Mouse (Mus musculus) spleen, postnatal 36 days (tissue): ENCODE measurements around the gene Enah.

Source experiments
- DNase-seq, 2 experiments: peaks; one replicate each; pipeline ENCODE4 v3.0.0; 2022; ENCODE audit warnings: low spot score in 2 of 2, mixed read lengths in 1 of 2

Gene Enah

GRCm38 (mm10) chr1:182019926-182020801 is at the start of gene Enah:
Gene Enah (minus strand): TSS chr1:182019990.
- no peak for DNase-seq

- no peak for DNase-seq
Measured at GRCm38 (mm10) chr1:182068136-182068535, 48.3 kb upstream of the Enah start.

DNA sequence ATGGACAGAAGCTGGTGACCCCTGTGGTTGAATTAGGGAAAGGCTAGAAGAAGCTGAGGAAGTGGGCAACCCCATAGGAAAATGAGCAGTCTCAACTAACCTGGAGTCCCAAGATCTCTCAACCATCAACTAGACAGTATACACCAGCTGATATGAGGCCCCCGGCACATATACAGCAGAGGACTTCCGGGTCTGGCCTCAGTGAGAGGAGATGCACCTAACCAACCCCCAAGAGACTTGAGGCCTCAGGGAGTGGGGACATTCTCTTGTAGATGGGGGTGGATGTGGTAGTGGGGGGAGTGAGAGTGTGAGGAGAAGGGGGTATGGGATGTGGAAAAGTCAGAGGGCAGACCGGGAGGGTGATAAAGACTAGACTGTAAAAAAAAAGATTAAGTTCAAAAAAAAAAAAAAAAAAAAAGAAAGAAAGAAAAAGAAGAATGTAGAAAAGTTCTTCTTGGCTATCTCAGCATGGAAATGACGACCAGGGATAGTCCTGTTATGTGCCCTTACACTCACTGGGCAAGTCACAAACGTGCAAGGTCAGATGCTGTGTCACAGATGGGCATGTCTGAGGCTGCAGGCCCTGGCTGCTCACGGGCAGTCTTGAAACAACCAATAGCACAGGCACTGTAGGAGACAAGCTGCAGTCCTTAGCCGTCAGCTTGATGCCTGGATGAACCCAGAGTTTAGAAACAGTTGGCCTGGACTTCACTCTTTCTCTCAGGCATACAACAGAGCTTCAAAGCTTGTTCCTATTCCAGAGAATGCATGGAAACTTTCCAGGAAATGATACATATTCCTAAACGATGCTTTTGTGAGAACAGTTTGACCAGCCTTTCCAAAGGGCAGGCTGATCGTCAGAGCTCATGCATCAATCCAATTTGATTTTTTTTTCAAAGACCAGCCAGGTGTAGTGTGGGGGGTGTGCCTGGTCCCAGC is 47.0 kb upstream of the Enah start:
- no peak for DNase-seq

GRCm38 (mm10) chr1:182063716-182064115 is 43.9 kb upstream of the Enah start:
- no peak for DNase-seq

GRCm38 (mm10) chr1:182062801-182063200 is 43.0 kb upstream of the Enah start:
- no peak for DNase-seq

- no peak for DNase-seq
Measured at GRCm38 (mm10) chr1:182061203-182061602, 41.4 kb upstream of the Enah start.

DNA sequence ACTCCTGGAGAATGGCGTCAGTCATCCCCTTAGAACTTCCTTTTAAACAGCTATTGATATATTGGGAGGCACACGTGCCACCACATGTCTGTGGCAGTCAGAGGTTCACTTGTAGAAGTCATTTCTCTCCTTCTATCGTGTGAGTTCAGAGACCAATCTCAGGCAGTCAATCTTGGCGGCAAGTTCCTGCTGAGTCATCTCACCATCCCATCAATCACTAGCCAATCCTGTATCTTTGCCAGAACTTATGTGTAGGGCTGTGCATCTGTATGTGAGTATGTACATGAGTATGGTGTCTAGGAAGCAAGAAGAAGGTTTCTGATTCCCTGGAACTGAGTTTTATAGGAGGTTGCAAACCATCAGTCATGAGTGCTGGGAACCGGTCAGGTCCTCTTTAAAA is 40.0 kb upstream of the Enah start:
- DNase-seq, result no peak

DNA sequence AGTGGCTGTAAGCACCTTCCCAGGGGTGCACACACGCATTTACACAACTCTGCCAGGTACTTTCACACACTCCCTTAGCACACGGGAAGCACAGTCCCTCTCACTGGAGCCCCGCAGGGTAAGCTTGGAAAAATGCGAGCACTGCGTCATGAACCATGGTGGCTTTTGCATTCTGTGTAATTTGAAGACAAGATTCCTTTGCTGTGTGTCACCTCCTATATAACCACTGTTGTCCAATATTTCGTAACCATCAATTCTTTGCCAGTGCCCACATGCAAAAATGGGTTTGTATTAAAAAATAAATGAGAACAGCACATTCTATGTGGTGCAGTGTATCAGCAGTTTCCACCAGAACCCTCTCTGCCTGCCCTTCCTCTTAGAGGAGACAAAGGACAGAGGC is 38.2 kb upstream of the Enah start:
- DNase-seq, result no peak

DNA sequence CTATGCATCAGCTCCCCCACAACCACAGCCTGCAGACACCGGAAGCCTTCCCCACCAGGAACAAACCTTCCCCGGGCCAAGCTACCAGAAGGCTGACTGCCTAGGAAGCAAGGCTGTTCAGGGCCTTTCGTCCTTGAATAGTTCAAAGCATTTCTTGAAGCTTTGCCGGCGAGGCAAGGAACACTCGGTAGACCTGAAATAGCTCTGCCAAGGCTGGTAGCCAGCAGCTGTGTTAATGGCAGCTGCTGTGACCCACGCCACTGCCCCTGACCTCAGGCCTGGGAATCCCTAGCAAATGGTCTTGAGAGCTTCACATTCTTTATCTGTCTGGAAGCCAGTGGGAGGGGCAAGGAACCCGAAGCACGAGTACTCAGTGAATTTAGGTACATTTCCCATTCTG is 35.3 kb upstream of the Enah start:
- no peak for DNase-seq

DNA sequence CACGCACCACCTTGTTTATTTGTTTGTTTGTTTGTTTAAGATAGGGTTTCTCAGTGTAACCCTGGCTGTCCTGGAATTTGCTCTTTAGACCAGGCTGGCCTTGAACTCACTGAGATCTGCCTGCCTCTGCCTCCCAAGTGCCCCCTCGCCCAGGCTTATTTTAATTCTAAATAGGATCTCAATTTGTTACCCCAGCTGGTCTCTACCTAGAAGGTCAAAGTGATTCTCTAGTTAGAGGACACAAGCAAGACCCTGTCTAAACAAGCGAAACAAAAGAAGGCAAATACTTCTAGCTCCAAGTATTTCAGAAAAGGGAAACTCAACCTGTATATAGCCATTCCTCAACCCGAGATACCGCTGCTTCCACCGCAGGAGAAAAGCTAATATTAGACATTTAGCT is 34.9 kb upstream of the Enah start:
- DNase-seq, result no peak

- no peak for DNase-seq
Measured at GRCm38 (mm10) chr1:182052973-182053372, 33.2 kb upstream of the Enah start.

DNA sequence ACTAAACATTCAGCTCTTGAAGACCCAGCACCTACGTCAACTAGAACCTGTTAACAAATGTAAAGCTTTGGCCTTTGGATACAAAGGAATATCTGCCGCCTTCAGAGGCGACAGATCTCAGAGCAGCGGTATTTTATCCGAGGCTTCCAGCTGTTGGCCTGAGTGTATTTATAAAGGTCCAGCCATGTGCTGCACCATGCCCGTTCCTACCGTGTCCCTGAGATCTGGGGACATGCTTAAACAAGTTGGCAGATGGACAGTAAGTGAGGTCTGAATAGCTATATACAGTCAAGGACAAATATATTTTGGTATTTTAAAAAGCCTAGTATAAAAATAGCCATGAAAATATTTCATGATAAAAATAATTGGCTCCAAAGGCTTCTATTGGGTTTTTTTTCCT is 32.6 kb upstream of the Enah start:
- no peak for DNase-seq

DNA sequence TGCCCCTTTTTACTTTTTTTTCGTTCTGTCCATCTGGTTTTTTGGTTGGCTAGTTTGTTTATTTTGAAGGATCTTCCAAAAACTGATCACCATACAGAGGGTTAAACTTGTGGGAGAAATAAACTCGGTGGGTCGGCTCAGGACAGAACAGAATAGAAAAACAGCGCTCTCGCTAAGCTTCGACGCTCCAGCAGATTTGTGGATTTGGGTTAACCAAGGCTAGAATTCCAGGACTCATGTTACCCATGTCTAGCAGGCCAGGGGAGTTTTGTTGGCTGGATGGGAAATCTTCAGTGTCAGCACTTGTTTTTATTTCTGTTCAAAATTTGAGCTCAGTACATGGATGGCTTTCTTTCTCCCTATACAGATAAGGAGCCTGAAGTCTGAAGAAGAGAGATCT is 30.0 kb upstream of the Enah start:
- DNase-seq, result no peak

DNA sequence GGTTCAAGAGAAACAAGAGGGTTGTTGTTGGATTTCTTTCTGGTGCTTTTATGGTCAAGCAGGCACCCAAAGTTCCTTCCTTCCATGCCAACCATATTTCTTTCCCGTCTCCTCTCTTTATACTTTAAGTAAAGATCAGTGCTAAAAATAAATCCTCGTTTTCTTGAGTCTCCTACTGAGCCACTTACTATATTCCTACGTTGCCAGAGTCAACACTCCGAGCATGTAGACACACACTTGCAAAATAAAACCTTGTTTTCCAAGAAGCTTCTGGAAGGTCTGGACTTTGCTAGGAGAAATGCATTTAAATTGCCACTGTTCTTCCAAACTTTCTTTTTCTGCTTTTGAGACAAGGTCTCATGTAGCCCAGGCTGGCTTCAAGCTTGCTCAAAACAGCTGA is 28.3 kb upstream of the Enah start:
- DNase-seq, result no peak

DNA sequence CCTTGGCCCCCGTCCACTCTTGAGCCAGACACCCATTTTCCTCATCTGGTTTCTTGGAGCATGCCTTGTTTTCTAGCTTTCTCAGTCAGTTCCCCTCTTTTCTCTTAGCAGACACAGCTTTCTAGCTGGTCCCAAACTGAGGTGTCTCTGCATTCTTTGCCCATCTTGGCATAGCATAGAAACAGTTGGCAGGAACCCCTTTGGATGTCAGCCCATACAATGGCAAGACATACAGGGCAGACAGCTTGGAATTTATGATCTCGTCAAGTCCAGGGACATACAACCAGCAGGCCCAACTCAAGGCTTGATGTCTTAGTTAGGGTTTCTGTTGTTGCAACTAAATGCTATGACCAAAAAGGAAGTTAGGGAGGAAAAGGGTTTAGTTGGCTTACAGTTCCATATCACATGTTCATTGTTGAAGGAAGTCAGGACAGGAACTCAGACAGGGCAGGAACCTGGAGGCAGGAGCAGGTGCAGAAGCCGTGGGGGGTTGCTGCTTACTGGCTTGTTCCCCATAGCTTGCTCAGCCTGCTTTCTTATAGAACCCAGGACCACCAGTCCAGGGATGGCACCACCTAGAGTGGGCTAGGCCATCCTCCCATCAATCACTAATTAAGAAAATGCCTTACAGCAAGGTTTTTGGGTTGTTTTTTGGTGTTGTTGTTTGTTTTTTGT is 27.4 kb upstream of the Enah start:
- DNase-seq, result no peak

GRCm38 (mm10) chr1:182045208-182045607 is 25.4 kb upstream of the Enah start:
- DNase-seq, result peak; percentile 5

- DNase-seq, result no peak
Measured at GRCm38 (mm10) chr1:182040538-182040937, 20.7 kb upstream of the Enah start.

GRCm38 (mm10) chr1:182031757-182032156 is 12.0 kb upstream of the Enah start:
- no peak for DNase-seq

DNA sequence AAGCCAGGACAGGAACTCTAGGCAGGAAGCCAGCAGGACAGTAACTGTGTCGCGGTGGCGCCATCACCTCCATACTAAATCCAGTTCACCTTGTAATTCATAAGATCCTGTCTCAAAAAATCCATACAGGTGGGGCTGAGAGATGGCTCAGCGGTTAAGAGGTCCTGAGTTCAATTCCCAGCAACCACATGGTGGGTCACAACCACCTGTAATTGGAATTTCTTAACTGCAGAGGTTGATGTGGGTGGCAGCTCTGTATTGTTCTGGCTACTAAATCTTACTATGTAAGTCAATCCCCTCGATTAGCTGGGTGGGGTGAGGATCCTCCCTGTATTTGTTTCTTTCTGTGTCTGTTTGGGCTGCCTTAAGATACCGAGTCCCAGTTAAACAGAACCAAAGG is 11.3 kb upstream of the Enah start:
- DNase-seq, result no peak

GRCm38 (mm10) chr1:182029989-182030649 is 10.3 kb upstream of the Enah start:
- DNase-seq, result no peak
